Mouse (Mus musculus) thymus, postnatal 14 days (tissue): ENCODE data around the gene Gtf2f2.
"Not testable (repeated sequence)": the region's sequence is repeated elsewhere in the genome, so short reads cannot be mapped to it uniquely, and the experiment has no call there.

Experiments used
- DNase-seq: peaks from one replicate; pipeline ENCODE4 v3.0.0; 2021

Gene Gtf2f2

DNA sequence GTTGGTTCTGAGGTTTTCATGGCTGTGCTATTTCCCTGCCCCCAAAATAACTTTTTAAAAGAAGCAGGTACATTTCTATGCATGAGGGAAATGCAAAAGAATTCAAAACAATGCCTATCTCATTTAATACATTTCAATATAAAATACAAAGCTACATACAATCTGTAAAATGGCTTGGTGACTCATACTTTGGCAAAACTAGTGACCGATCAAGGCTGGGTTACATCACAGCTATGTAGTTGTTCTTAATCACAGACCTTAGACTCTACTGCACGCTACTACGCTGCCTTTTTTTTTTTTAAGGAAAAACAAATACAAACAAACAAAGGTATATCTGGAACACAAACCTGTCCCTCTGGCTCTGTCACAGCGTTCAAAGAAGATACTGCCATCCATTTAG, 18.3 kb downstream of the Gtf2f2 start:
- DNase-seq = no peak

DNA sequence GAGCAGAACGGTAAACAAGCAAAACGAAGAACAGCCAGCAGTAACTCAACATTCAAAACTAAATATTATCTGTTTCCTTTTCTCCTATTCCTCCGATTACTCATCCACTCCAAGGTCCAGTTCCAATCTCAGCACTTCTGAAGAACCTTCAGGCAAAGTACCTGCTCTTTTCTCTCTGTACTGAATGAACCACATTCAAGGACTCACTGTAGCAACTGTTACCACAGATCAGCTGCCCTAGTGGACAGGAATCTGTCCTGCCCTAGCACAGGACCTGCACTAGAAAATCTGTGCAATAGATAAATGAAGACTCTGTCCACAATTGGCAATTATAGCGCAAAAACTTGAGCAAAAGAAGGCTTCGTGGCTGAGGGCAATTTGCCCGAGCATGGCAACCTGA, 19.7 kb downstream of the Gtf2f2 start:
- DNase-seq = no peak

DNA sequence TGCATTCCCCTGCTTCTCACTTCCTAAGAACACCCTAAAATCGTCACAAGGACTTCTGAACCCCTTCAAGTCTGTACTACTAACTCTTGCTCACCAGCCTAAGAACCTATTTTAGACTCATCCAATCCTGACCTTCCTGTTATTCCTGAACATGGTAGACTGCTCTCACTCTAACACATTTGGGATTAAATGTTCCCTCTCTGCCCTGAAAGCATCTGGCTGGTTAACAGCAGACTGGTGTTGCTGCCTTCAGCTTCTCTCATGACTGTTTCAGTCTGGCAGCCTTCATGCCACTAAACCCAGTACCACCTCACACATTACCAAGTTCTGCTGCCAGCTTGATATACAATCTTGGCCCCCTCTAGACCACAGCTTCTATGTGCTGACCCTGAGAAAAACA, 21.5 kb downstream of the Gtf2f2 start:
- DNase-seq = no peak

DNA sequence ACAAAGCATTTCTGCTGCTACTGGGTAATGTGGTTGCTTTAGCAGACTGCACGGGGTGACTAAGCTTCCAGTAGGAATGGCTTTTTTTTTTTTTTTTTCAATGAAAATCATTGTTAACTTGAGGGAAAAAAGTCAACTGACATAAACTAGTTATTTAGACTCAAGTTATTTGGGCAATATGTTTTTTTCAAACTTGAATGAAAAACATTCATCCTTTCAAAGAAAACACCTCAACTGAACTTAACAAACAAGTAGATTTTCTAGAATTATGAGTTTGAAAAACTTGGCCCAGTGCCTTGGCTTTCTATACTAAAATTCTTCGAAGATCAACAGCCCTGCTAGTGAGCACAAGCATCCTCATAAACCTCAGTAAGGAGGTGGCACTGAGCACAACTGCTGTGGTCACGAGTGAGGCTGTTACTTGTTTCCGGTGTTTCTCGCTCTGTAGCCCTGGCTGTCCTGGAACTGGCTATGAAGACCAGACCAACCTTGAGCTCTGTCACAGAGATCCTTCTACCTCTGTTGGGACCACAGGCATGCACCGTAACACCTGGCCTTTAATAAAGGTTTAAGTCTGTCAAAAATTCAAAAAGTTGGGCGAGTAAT, 23.7 kb downstream of the Gtf2f2 start:
- no peak for DNase-seq

DNA sequence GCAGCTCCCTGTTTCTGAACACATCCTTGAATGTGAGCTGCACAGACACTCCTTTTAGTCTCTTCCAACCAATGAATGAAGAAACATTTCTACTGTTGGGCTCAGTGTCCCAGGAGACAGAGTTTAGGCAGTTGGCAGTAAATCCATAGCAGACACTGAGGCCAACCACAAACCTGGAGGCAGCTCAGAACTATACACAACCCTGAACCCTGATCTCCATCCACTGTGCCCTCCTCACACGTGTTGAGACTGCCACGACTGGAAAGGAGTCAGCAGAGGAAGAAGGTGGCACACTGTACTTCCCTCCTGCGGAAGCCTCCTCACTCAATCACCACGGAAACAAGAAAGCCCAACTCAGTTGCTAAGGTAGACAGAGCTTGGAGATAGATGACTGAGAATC, 25.6 kb downstream of the Gtf2f2 start:
- peak; percentile 8 for DNase-seq

DNA sequence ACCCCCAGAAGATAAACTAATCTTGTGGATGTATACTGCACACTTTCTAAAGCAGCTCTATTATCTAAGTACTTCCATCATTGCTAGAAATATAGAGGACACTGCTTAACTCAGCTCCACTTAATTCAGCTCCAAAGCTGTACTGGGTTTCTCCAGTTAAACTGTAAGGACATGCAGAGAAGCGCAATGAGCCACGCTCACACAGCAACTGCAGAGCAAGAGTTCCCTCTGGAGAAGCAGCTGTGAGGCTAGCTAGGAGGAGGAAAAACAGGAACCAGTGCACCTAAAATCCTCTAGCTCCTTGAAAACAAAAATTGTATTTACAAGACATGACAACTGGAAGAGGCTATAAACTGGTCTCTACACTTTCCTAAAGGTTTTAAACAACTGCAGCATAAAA, 26.8 kb downstream of the Gtf2f2 start:
- no peak for DNase-seq

DNA sequence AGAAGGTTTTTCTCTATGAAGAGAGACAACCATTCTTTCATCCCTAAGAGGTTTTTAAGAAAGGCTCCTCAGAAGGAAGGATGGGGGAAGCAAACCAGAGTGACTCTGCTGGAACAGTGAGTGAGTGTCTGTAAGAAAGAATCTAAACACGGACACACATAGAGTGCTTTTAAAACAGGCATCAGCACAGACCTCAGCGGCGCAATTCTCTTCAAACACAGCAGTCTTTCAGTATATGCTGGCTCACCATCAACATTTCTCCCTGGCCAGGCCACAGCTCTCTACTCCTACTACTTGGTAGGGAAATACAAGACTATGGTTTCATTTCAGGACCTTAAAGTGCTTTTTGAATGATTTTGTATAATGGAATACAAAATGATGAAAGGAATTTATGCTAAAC, 29.4 kb downstream of the Gtf2f2 start:
- no peak for DNase-seq

DNA sequence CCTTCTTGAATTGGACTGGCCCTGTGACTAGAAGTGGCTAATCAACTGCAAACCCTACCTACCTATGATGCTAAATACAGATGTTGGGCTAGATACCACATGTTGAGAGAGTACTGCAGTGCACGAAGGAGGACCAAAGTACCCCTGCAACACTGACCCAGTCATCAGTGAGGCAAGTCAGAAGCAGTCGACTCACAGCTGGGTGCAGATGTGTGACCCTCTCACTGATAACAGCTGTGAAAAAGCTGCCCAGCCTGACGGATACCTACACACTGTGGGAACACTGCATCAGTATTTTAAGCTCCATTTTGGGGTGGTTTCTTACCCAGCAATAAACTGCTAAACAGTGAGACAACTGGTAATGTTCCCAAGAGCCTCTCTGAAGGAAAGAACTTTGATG, 34.6 kb downstream of the Gtf2f2 start:
- DNase-seq = no peak

DNA sequence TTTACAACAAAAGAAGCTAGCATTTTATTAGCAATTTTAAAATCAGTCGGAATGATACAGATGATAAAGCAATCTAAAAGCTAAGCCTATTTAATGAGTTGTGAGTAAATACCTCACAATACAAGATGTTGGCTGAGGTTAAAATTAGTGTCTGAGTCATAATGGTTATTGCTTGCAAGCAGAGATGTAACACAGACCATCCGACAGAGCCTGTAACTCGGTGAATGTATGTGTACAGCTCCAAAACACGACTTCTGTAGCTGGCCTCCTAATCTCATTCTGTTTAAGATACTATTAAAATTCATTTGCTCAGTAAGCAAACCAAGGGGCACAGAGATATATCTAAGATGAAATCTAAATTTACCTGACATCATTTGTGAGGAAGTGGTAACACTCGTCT, 43.4 kb downstream of the Gtf2f2 start:
- no peak for DNase-seq

DNA sequence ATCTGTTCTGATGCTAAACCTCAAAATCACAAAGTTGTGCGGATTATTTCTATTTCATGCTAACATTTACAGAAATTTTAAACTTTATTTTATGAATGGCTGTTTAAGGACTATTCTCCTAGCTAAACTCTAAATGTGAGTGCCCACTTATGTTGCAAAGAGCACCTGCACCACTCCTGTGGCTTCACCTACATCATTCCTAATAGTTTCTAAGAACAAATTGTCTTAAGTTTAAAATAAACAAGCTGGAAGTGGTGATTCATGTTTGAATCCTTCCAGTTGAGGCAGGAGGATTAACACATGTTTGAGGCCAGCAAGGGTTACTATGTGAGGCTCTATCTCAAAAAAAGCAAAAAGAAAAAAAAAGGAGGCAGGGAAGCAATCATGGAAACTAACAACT, 46.2 kb downstream of the Gtf2f2 start:
- DNase-seq = no peak

DNA sequence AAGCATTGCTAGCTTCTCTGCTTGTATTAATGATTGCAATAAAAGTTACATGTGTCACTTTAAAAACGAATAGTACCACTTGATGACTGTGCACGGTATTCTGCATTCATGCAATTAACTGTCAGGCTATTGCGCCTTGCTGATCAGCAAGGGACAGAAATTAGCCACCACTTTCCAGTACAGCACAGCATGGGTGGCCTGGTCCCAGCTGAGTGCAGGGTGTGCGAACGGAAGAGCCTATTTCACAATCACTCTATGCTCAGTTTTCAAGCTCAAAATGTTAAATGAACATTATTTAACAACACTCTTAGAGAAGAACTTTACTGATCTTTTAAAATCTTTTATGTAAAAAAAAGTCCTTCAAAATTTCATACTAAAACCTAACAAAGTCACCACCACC, 46.7 kb downstream of the Gtf2f2 start:
- no peak for DNase-seq

DNA sequence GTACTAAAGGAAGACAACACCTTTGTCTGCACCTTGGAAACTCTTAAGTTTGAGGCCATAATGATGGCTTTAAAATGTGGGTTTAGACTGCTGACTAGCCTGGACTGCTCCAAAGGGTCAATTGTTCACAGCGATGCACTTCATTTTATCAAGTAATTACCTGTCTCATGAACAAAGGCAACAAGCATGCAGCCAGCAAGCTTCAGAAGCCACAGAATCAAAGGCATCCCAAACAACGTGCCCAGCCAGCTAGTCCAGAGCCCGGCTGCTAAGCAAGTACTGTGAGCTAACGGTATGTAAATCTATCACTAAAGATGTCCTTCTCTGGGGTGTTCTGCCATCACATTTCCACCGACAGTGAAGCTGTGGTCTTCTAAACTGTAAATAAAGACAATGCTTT, 47.5 kb downstream of the Gtf2f2 start:
- DNase-seq = no peak

DNA sequence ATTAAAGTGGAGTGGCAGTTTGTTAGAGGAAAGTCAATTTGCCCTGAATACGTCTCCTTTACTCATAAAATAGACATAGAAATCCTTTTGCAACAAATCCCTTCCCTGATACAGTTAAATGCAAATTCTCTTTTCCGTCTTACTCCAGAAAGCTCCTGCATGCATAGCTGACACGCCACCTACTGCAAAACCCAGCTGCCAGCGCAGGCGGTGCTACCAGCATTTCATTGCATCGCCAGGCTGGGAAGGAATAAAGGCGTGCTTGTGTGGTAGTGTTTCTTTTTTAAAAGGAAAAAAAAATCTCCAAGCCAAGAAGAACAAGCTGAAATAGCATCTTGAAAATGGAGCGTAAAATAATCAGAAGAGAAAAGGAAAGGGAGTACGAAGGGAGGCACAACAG, 48.4 kb downstream of the Gtf2f2 start:
- DNase-seq = no peak

DNA sequence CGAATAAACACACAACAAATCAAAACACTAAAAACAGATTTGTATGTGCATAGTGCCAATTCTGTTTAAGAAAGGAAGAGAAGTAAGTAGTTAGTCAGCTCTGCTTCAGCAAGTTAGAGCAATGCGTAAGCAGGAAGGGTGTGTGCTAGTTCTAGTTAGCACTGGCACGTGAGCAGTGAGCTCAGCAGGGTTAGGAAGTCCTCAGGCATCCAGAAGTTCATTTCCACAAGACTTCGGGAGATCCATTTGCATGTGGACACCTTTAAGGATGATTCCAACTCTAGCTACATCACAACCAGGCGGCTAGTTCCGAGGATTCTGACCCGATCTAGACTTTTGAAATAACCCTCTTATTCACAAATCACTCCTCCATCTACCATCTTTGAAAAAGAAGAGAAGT, 55.9 kb downstream of the Gtf2f2 start, which contains the start of gene Kctd4:
TSS of gene Kctd4 (plus strand) at position 244 of the 400 bp plus-strand sequence.
- DNase-seq = no peak

DNA sequence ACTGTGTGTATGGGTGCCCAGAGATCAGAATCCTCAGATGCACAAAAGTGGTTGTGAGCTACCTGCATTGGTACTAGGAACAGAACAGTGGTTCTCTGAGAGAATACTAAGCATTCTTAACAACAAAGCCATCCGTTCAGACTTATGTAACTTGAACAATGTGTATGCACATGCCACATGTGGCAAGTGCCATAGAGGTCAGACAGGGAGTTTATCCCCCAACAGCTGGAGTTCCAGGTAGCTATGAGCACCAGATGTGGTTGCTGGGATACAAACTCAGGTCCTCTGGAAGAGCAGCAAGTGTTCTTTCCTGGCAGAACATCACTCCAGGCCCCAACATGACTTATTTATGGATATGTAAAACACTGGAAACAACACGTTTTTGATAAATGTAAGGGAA, 57.7 kb downstream of the Gtf2f2 start:
- DNase-seq = no peak

DNA sequence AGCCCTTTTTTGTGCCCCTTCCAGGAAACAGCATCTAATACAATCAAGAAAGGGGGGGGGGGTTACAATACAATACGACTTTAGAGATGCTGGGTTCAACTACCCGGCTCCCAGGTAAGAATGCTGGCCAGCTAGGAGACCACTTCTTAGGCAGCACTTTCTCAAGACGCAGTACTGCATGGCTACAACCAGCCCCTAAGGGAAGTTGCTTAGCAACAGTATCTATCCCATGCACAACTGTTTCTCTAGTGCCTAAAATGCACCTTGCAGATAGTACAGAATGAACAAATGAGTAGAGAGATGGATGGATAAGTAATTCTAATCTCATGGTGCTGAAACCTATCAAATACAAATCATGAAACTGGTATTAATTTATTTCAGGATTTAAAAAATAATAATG, 63.0 kb downstream of the Gtf2f2 start:
- DNase-seq = no peak

DNA sequence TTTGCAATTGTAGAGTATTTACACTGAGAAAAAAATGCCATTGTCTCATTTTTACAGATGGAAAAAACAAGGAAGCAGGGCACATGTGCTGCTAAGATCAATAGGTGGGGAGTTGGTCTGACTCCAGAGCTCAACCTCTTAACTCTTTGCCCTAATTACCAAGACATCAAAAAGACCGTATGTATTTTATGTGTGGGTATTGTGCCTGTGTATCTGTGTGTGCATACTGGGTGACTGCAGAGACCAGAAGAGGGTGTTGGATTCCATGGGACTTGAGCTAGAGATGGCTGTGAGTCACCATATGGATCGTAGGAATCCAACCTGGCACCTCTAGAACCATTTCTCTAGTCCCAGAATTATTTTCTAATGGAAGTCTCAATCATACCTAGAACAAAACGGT, 68.3 kb downstream of the Gtf2f2 start:
- no peak for DNase-seq

DNA sequence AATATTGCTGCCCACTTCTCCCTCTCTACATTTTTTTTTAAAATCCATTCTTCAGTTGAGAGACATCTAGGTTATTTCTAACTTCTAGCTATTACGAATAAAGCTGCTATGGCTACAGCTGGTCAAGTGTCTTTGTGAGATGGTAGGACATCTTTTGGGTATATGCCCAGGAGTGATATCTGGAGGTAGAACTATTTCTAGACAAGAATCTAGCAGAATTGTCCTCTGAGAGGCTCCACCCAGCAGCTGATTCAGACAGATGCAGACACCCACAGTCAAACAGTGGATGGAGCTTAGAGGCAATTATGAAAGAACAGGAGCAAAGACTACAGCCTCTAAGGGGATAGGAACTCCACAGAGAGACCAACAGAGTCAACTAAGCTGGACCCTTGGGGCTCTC, 69.2 kb downstream of the Gtf2f2 start:
- no peak for DNase-seq

DNA sequence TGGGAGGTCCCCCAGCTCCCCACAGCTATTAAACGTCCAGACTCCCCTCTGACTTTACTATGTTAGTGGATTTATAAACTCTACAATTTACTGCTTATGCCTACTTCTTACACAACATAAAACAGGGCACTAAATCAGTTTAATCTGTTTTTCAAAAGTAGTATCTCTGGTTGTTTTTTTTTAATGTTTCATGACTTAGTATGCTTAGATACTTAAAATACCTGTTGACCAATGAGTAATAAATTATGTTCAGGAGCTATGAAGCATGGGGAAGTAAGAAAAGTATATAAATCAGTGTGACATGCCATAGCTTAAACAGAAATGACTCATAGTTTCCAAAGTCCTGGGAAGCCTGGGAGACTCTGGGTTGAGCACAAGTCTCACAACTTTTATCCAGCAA, 73.0 kb downstream of the Gtf2f2 start:
- no peak for DNase-seq

DNA sequence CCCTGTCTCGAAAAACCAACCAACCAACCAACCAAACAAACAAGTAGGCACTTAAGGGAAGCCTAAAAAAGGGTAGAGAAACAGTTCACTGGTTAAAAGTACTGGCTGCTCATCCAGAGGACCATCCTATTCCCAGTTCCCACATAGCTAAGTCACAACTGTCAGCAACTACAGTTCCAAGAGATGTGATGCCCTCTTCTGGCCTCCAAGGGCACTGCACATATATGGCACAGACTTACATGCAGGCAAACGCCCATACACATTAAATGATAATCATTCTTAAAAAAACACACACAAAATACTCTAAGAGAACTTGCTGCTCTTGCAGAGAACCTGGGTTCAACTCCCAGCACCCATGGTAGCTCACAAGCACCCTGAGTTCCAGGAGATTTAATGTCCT, 76.3 kb downstream of the Gtf2f2 start:
- DNase-seq = peak; percentile 26

DNA sequence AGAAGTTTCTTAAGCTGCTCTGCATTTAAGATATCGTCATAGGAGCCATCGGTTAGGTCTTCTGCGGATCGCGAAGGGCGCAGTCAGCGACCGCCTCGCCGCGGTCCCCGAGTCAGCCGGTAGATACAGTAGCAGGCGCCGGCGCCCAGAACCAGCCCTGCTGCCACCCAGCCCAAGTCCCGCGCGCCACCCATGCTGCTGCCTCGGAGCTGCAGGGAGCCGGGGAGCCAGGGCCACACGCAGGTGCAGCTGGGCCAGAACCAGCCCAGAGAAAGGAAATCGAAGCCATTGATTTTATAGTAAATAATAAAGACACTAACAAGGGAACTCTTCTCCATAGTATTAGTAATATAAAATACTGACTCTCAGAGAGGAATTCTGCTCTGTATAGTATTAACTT, 79.4 kb downstream of the Gtf2f2 start:
- peak; percentile 56 for DNase-seq

DNA sequence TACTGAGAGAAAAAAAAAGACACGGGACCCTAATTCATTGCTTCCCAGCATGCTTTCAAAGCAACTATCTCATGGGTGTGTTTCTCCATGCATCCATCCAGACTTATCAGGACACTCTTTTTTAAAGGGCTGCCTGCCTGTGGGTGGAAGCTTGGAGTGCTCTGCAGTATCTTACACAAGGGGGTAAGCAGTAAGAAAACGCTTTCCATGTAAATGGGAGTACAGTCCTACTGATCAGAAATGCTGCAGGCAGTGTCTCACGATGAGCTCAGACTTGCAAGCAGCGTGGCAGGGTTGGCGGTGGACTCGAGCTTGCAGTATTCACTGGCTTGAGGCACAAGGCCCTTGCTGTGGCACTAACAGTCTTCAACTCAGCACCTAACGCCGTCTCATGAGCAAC, 81.0 kb downstream of the Gtf2f2 start:
- DNase-seq = not testable (repeated sequence)

DNA sequence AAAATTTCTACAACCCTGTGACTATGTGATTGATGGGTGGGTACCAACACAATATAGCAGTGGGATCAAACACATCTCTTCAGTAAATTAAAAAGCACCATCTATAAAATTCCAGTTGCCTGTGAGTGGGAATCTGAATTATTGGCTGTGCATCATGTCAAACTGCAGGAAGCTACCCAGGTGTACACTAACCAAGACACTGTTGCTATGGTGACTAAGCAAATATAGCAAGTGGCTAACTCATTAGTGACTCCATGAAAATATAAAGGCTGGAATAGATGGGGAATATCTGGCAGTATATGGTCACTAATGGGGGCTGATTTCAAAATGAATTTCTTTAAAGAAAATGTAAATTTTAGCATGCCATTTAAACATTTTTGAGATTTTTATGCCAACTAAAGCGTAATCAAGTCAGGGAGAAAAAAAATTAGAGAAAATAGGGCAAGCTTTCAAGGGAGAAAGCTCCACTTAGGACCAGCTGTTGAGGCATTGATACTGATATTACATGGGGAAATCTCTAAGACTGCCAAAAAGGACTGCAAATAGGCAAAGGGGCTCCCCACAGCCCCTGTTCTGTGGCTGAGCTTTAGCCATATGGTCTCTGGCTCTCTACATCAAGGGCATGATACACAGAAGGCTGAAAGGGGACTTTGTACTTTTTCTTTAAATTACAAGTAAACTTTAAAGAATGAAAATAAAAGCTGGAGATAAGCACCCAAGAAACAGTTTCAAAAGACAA, 87.2 kb downstream of the Gtf2f2 start:
- DNase-seq = no peak

DNA sequence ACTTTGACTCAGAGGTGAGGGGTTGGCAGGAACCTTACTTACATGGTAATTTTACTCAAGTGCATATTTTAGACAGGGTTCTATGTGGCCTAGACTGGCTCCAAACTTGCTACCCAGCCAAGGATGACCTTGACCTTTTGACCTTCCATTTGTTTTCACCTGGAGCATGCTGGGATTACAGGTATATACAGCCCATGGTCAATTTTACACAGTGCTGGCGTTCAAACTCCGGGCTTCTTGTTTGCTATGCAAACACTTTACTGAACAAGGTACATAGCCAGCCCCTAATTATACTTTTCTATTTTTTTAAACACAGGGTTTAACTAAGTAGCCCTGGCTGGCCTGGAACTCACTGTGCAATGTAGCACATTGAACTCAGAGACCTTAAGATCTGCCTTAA, 98.0 kb downstream of the Gtf2f2 start:
- no peak for DNase-seq

DNA sequence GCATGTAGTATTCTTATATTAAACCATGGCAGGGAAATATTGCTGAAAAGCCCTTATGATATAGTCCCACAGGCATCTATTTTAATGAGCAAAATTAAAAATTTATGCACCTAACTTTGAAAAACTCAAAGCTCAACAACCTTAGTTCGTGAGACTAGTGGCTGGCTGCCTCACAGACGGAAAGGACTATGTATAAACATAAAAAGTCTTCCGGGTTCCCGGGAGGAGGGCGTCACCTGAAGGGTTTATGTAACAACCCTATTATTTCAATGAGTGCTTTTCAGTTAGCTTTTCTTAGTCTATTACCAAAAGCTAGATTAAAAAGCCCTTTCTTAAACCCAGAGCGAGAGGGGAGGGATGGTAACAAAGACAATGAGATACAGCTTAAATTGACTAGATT, 98.7 kb downstream of the Gtf2f2 start:
- DNase-seq = no peak
